Mouse (Mus musculus): ENCODE measurements at regions not wholly inside any gene's neighbourhood (a gene's known extent, or its start where the extent isn't known, plus 50 kb on each side); places are given as distances from the start of the nearest gene placed in this dataset.
A peak's percentile ranks its signal among the peaks of the same experiment; 100 is the strongest.

DNA sequence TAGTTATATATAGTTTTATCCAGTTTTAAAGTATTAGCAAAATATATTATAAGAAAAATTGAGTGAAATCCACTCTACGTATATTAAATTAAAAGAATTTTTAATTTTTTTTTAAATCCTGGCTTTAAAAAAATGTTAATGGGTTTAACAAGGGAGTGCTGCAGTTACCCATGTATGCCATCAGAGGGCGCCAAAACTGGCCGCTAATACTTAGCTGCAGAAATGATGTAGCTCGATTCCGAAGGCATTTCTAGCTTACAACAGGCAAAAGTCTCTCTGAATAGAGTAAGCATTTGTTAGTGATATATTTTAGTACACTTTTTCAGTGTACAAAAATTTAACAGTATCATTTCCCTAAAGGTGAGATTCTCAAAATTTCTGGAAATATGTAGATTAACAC, 73.1 kb downstream of the Olfr444 start:
- H3K36me3 ChIP-seq = no peaks in the 10 kb centered on the region
- H3K27me3 ChIP-seq (ENCODE audit: low read depth, poor library complexity, severe bottlenecking) = no peaks in the 10 kb centered on the region
- H3K4me1 ChIP-seq = no peaks in the 10 kb centered on the region
- H3K9me3 ChIP-seq (replicated peaks) = no peaks in the 10 kb centered on the region
- no peak overlapping the region for H3K4me3 ChIP-seq
- no peak overlapping the region for H3K27ac ChIP-seq (replicated peaks)
- DNase-seq (ENCODE audit: low spot score) = peak; percentile 16
- 13% methylated on average over 5 of the region's 5 CpGs for WGBS

Data from midbrain, embryonic 10.5 days (tissue).